ENCODE assay signal across 22 mouse cellular contexts in the genomic region with DNA sequence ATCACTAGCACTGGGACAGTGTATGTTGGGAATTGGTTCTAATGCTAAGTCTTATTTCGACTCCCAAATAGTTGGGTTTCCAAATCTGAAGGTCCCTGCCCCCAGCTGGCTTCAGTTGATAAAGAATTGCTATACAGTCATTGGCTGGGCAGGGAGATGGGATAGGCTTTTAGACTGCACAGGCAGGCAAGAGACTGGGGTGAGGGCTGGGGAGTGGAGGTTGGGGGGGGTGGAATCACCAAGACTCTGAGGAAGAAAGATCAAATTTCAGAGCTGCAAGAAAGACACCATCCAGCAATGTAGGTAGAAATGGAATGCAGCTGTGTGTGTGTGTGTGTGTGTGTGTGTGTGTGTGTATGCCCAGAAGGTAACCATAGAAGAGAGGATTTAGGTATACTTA.
DNase-seq lines count a peak whose midpoint lies in the region; ATAC-seq and TF ChIP-seq lines count a peak whose summit lies in the region.
"Had no signal": no experiment of that assay in that cellular context is flagged by ENCODE, and none has a peak within 500 bp of the region (broad histone marks: within the 10 kb centered on the region; RNA-seq: fewer than 3 reads in every experiment).

No protein-coding gene starts in this region.

- TF ChIP-seq CTCF in liver, postnatal 0 days (IDR thresholded peaks at IDR 0.05; ENCODE audit: low read depth) = no peak

- H3K4me3 ChIP-seq in kidney, embryonic 16.5 days (ENCODE audit: low read length) = no peak overlapping the region
- no peak overlapping the region for H3K4me3 ChIP-seq in embryonic facial prominence, embryonic 10.5 days
- H3K4me3 ChIP-seq in liver, embryonic 11.5 days (ENCODE audit: low read depth, low read length) = no peak overlapping the region
- no peak overlapping the region for H3K4me3 ChIP-seq in liver, postnatal 0 days (ENCODE audit: low read depth, low read length)
- H3K4me3 ChIP-seq in midbrain, embryonic 11.5 days (ENCODE audit: low read depth, low read length) = no peak overlapping the region
- H3K4me3 ChIP-seq: heart, embryonic 12.5 days; hindbrain, embryonic 12.5 days; midbrain, embryonic 13.5 days had no signal

- H3K9me3 ChIP-seq in kidney, embryonic 16.5 days (ENCODE audit: low read length) = no peaks in the 10 kb centered on the region
- no peaks in the 10 kb centered on the region for H3K9me3 ChIP-seq in embryonic facial prominence, embryonic 10.5 days
- no peaks in the 10 kb centered on the region for H3K9me3 ChIP-seq in liver, embryonic 11.5 days (ENCODE audit: control insufficient read depth, low read length)
- no peaks in the 10 kb centered on the region for H3K9me3 ChIP-seq in liver, postnatal 0 days (ENCODE audit: low read length)
- H3K9me3 ChIP-seq in midbrain, embryonic 11.5 days (ENCODE audit: control insufficient read depth, low read length) = no peaks in the 10 kb centered on the region
- H3K9me3 ChIP-seq: heart, embryonic 12.5 days; hindbrain, embryonic 12.5 days; midbrain, embryonic 13.5 days had no signal

- no peak for TF ChIP-seq EP300 in liver, postnatal 0 days (IDR thresholded peaks at IDR 0.05; ENCODE audit: low read depth)

- no peak overlapping the region for H3K9ac ChIP-seq in kidney, embryonic 16.5 days (replicated peaks; ENCODE audit: low read length)
- H3K9ac ChIP-seq in liver, embryonic 11.5 days (ENCODE audit: low read depth, low read length) = no peak overlapping the region
- H3K9ac ChIP-seq in liver, postnatal 0 days (replicated peaks) = no peak overlapping the region
- no peak overlapping the region for H3K9ac ChIP-seq in midbrain, embryonic 11.5 days (ENCODE audit: low read length)
- H3K9ac ChIP-seq: forebrain, postnatal 0 days; heart, embryonic 12.5 days; hindbrain, embryonic 12.5 days; midbrain, embryonic 13.5 days had no signal

- no peak overlapping the region for H3K4me2 ChIP-seq in kidney, embryonic 16.5 days (replicated peaks; ENCODE audit: low read depth, low read length)
- H3K4me2 ChIP-seq in liver, embryonic 11.5 days = no peak overlapping the region
- no peak overlapping the region for H3K4me2 ChIP-seq in liver, postnatal 0 days (ENCODE audit: low read depth, low read length)
- H3K4me2 ChIP-seq in midbrain, embryonic 11.5 days = no peak overlapping the region
- H3K4me2 ChIP-seq: heart, embryonic 12.5 days; hindbrain, embryonic 12.5 days; midbrain, embryonic 13.5 days had no signal

- no peak overlapping the region for H3K27ac ChIP-seq in kidney, embryonic 16.5 days (ENCODE audit: low read length)
- no peak overlapping the region for H3K27ac ChIP-seq in embryonic facial prominence, embryonic 10.5 days (replicated peaks)
- H3K27ac ChIP-seq in liver, embryonic 11.5 days (ENCODE audit: low read depth, low read length) = no peak overlapping the region
- H3K27ac ChIP-seq in liver, postnatal 0 days (ENCODE audit: low read depth) = no peak overlapping the region
- H3K27ac ChIP-seq in midbrain, embryonic 11.5 days (ENCODE audit: low read depth, low read length) = no peak overlapping the region
- H3K27ac ChIP-seq: hindbrain, embryonic 12.5 days; macrophage; midbrain, embryonic 13.5 days had no signal

- ATAC-seq in kidney, embryonic 16.5 days (ENCODE audit: low FRiP score, low TSS enrichment) = 0 out of 2 replicates have a peak, but pooled peaks have one; percentile 23
- ATAC-seq in liver, embryonic 11.5 days (replicated peaks; ENCODE audit: low FRiP score) = peak; percentile 79
- ATAC-seq in liver, postnatal 0 days = peak; percentile 81
- ATAC-seq in midbrain, embryonic 11.5 days (ENCODE audit: low FRiP score) = no peak
- ATAC-seq: forebrain, postnatal 0 days; intestine, postnatal 0 days; midbrain, embryonic 13.5 days had no signal

- H3K27me3 ChIP-seq in kidney, embryonic 16.5 days (ENCODE audit: insufficient read depth, low read length) = no peaks in the 10 kb centered on the region
- no peaks in the 10 kb centered on the region for H3K27me3 ChIP-seq in embryonic facial prominence, embryonic 10.5 days (replicated peaks; ENCODE audit: low read depth, poor library complexity, severe bottlenecking)
- no peaks in the 10 kb centered on the region for H3K27me3 ChIP-seq in liver, embryonic 11.5 days (replicated peaks; ENCODE audit: control insufficient read depth, insufficient read depth, low read length)
- H3K27me3 ChIP-seq in liver, postnatal 0 days (ENCODE audit: insufficient read depth, low read length) = no peaks in the 10 kb centered on the region
- H3K27me3 ChIP-seq in midbrain, embryonic 11.5 days (ENCODE audit: control insufficient read depth, insufficient read depth, low read length) = no peaks in the 10 kb centered on the region
- H3K27me3 ChIP-seq: heart, embryonic 12.5 days; hindbrain, embryonic 12.5 days; midbrain, embryonic 13.5 days had no signal

- no peaks in the 10 kb centered on the region for H3K4me1 ChIP-seq in kidney, embryonic 16.5 days (ENCODE audit: insufficient read depth, low read length)
- peaks cover 13% of the 10 kb centered on the region for H3K4me1 ChIP-seq in embryonic facial prominence, embryonic 10.5 days
- H3K4me1 ChIP-seq in liver, embryonic 11.5 days (replicated peaks; ENCODE audit: control insufficient read depth, insufficient read depth, low read length) = no peaks in the 10 kb centered on the region
- no peaks in the 10 kb centered on the region for H3K4me1 ChIP-seq in liver, postnatal 0 days (ENCODE audit: insufficient read depth)
- H3K4me1 ChIP-seq in midbrain, embryonic 11.5 days (ENCODE audit: control insufficient read depth, insufficient read depth, low read length) = no peaks in the 10 kb centered on the region
- H3K4me1 ChIP-seq: heart, embryonic 12.5 days; hindbrain, embryonic 12.5 days; midbrain, embryonic 13.5 days had no signal

- no peak for DNase-seq in kidney, postnatal 25 days
- peak; percentile 48 for DNase-seq in embryonic facial prominence, embryonic 10.5 days (ENCODE audit: low spot score)
- DNase-seq in liver, embryonic 11.5 days (ENCODE audit: low spot score) = no peak
- DNase-seq in liver, postnatal 0 days = no peak
- no peak for DNase-seq in midbrain, embryonic 11.5 days (ENCODE audit: low spot score, missing footprints)
- DNase-seq in thymus, postnatal 10 days (ENCODE audit: low spot score in 2 of 2) = no peak
- no peak for DNase-seq in cerebellum, postnatal 10 days
- DNase-seq: cerebellum, adult 2 months; forebrain, postnatal 0 days; gastrocnemius, postnatal 25 days; heart, adult 18-20 months; heart, postnatal 10 days; kidney, postnatal 4 days; right cerebral cortex, postnatal 25 days; spleen, adult 18-20 months; thymus, adult 18-20 months had no signal

- 72% methylated on average over 1 of the region's 1 CpGs for WGBS in kidney, embryonic 16.5 days
- 71% methylated on average over 1 of the region's 1 CpGs for WGBS in embryonic facial prominence, embryonic 10.5 days
- 39% methylated on average over 1 of the region's 1 CpGs for WGBS in liver, embryonic 11.5 days
- WGBS in liver, postnatal 0 days (ENCODE audit: insufficient replicate concordance) = 58% methylated on average over 1 of the region's 1 CpGs
- WGBS in midbrain, embryonic 11.5 days = 88% methylated on average over 1 of the region's 1 CpGs

- H3K36me3 ChIP-seq in kidney, embryonic 16.5 days (ENCODE audit: insufficient read depth, low read length) = no peaks in the 10 kb centered on the region
- H3K36me3 ChIP-seq in embryonic facial prominence, embryonic 10.5 days (replicated peaks) = no peaks in the 10 kb centered on the region
- H3K36me3 ChIP-seq in liver, embryonic 11.5 days (ENCODE audit: control insufficient read depth, insufficient read depth, low read length) = no peaks in the 10 kb centered on the region
- no peaks in the 10 kb centered on the region for H3K36me3 ChIP-seq in liver, postnatal 0 days (replicated peaks; ENCODE audit: insufficient read depth, low read length)
- no peaks in the 10 kb centered on the region for H3K36me3 ChIP-seq in midbrain, embryonic 11.5 days (ENCODE audit: control insufficient read depth, insufficient read depth, low read length)
- H3K36me3 ChIP-seq: heart, embryonic 12.5 days; hindbrain, embryonic 12.5 days; midbrain, embryonic 13.5 days had no signal
